Mouse (Mus musculus) MEL (cell line): ENCODE data around the gene Uspl1.

Experiments
- CHD1 ChIP-seq: IDR thresholded peaks from 2 replicates; pipeline ENCODE4 v1.6.1; 2012; ENCODE audit warnings: low read depth, mild to moderate bottlenecking, inconsistent platforms, low read length, improper control_type of control experiment
- CHD2 ChIP-seq: IDR thresholded peaks from 2 replicates; pipeline ENCODE4 v1.6.1; 2011; ENCODE audit warnings: low read length, improper control_type of control experiment
- CTCF ChIP-seq, 3 experiments: IDR thresholded peaks in 2 of 3; conservative IDR thresholded peaks in 1 of 3; 2 replicates each; pipeline ENCODE4 v1.5.1; 2011 to 2012; ENCODE audit warnings: low read length in 3 of 3, low read depth in 2 of 3, mild to moderate bottlenecking in 2 of 3, improper control_type of control experiment in 1 of 3, inconsistent platforms in 1 of 3, mixed read lengths in 1 of 3, moderate library complexity in 1 of 3; ENCODE audit not compliant: control insufficient read depth in 1 of 3, insufficient read depth in 1 of 3, poor library complexity in 1 of 3, severe bottlenecking in 1 of 3
- EP300 ChIP-seq, 2 experiments: IDR thresholded peaks; 2 replicates each; pipeline ENCODE4 v1.6.1; 2011; ENCODE audit warnings: improper control_type of control experiment in 2 of 2, low read length in 2 of 2, low read depth in 1 of 2, mild to moderate bottlenecking in 1 of 2
- GATA1 ChIP-seq: IDR thresholded peaks from 2 replicates; pipeline ENCODE4 v1.6.1; 2011; ENCODE audit warnings: low read depth, low read length, improper control_type of control experiment
- HCFC1 ChIP-seq: IDR thresholded peaks from 2 replicates; pipeline ENCODE4 v1.6.1; 2012; ENCODE audit warnings: low read depth, mild to moderate bottlenecking, inconsistent platforms, low read length, improper control_type of control experiment, moderate library complexity
- KAT2A ChIP-seq: conservative IDR thresholded peaks from 2 replicates; pipeline ENCODE4 v1.6.1; 2012; ENCODE audit warnings: low read depth, low read length, improper control_type of control experiment, inconsistent platforms
- NRF1 ChIP-seq: IDR thresholded peaks from 2 replicates; pipeline ENCODE4 v1.6.1; 2014; ENCODE audit warnings: low read depth, mild to moderate bottlenecking, inconsistent platforms, low read length, improper control_type of control experiment, moderate library complexity; ENCODE audit not compliant: poor library complexity, insufficient read depth, severe bottlenecking
- POLR2A ChIP-seq, 2 experiments: IDR thresholded peaks; 2 replicates each; pipeline ENCODE4 v1.6.1; 2011 to 2012; ENCODE audit warnings: low read length in 2 of 2, mild to moderate bottlenecking in 2 of 2, control low read depth in 1 of 2, improper control_type of control experiment in 1 of 2, low read depth in 1 of 2, moderate library complexity in 1 of 2; ENCODE audit not compliant: control insufficient read depth in 1 of 2, insufficient read depth in 1 of 2, poor library complexity in 1 of 2
- TBP ChIP-seq: IDR thresholded peaks from 2 replicates; pipeline ENCODE4 v1.8.0; 2011; ENCODE audit warnings: low read depth, low read length, improper control_type of control experiment
- TCF12 ChIP-seq: IDR thresholded peaks from 2 replicates; pipeline ENCODE4 v1.6.1; 2014; ENCODE audit warnings: low read depth, mild to moderate bottlenecking, inconsistent platforms, low read length, improper control_type of control experiment, moderate library complexity
- ZKSCAN1 ChIP-seq: IDR thresholded peaks from 2 replicates; pipeline ENCODE4 v1.6.1; 2012; ENCODE audit warnings: low read depth, mild to moderate bottlenecking, inconsistent platforms, low read length, improper control_type of control experiment, moderate library complexity

DNA sequence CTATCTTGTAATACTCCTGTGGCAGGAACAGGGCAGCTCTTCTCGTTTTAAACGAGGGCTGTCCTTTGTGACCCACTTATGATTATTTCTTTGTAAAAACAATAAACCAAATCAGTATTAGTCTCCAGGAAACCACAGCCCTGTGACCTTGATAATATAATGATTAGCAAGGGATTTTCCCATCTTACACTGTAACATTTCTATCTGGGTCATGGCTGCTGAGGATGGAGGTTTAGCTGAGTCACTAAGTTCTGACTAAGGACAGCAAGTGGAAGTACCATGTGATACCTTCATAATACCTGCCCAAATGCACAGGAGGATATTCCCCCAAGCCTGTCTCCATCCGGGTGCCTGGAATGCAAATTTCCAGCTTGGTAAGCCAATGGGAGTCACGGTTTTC, 23.7 kb upstream of the Uspl1 start:
- no peak for TF ChIP-seq CHD2
- TF ChIP-seq NRF1 = no peak
- no peak for TF ChIP-seq CTCF (IDR thresholded peaks at IDR 0.05 in 2 of 3, conservative IDR thresholded peaks at IDR 0.05 in 1 of 3; ENCODE audit: control insufficient read depth in 1 of 3, insufficient read depth in 1 of 3, low read depth in 2 of 3, low read length in 3 of 3, poor library complexity in 1 of 3, severe bottlenecking in 1 of 3)
- no peak for TF ChIP-seq KAT2A
- no peak for TF ChIP-seq HCFC1
- no peak for TF ChIP-seq CHD1
- no peak for TF ChIP-seq POLR2A (IDR thresholded peaks at IDR 0.05; ENCODE audit: control insufficient read depth in 1 of 2, insufficient read depth in 1 of 2, low read depth in 1 of 2, low read length in 2 of 2, poor library complexity in 1 of 2)
- TF ChIP-seq TBP = no peak
- TF ChIP-seq ZKSCAN1 = no peak
- no peak for TF ChIP-seq EP300 (IDR thresholded peaks at IDR 0.05; ENCODE audit: low read depth in 1 of 2, low read length in 2 of 2)
- TF ChIP-seq TCF12 = no peak
- TF ChIP-seq GATA1 = no peak
